Mouse (Mus musculus): ENCODE results near the gene Tcf7l2. TPM values are rescaled to one million over a fixed set of nuclear protein-coding genes. Genes with fewer than 3 reads are reported as not detected.

Gene Tcf7l2
- polyA plus RNA-seq, 2 experiments from 2014 or later: 2.4 to 3.5 TPM

GRCm38 (mm10) chr19:55836930-55837687 lies 95.5 kb downstream of the Tcf7l2 start:
- ATAC-seq: no peak

GRCm38 (mm10) chr19:55837924-55838323 lies 96.3 kb downstream of the Tcf7l2 start:
- ATAC-seq: no peak

DNA sequence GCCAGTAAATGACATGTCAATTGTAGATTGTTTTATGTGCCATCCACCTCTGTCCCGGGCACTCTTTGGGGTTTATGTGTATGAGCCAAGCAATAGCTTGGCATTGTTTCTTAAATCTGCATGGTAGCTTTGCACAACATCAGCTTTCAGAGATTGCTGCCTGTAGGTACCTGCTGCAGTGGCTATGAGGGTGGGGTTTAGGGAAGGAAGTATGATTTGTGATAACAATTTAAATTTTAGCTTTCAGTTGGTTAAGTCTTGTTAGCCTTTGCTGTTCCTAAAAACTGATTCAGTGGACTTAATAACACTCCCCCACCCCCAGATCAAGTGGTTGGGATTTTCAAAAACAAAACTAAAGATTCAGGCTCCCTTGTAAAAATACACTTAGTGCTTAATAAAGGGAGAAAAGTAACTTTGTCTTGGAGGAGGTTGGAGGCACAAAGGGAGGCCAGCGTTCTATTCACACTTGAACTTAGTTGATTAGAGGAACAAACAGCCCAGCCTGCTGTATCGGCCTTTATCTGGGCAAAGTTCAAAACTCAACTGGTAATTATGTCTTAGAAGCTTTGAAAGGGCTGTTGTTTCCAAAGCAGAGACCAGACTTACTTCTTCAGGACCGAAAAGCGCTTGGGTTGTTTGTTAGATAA lies 96.9 kb downstream of the Tcf7l2 start:
- no peak for ATAC-seq

GRCm38 (mm10) chr19:55839036-55839555 lies 97.5 kb downstream of the Tcf7l2 start:
- no peak for ATAC-seq

DNA sequence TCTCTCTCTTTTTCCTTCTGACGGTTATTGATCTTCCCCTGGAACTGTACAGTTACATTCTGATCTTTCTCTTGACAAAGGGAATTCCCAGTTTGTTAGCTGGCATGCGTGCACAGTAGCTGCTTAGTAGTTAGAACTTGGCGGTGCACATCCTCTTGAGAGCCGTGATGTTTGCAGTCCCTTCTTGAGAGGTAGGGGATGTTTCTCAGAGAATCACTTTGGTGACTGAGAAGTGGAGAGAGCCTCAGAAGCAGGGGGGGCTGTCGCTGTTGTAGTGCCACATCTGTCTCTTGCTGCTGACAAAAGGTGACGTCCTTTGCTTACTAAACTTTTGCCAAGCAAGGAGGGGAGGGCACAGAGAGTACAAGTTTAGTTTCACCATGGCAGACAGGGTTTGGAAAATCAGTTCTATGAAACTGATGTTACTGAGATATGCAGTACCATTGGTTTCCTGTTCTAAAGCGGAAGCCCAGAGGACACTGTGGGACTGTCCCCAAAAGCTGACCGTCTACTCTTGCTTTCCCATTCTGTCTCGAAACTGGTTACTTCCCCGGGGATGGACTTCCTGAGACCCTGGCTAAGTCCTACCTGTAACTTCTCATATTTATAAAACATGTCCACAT lies 99.0 kb downstream of the Tcf7l2 start:
- ATAC-seq: peak; percentile 61

DNA sequence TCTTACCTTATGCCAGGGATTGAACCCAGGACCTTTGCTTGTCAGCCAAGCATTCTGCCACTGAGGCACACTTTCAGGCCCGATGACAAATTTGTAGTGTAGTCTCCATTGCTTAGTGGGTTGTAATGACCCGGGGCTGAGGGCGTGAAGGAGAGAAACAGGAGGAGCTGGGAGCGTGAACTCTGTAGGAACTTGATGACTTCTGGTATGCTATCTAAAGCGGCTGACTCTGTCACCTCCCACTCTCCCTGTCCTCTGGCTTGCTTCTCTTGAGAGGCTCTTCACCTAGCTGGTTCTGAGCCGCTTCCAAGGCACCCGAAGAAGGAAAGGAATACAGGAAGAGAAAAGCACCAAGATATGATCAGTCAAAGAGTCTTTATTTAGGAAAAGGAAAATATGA lies 100.4 kb downstream of the Tcf7l2 start:
- no peak for ATAC-seq

DNA sequence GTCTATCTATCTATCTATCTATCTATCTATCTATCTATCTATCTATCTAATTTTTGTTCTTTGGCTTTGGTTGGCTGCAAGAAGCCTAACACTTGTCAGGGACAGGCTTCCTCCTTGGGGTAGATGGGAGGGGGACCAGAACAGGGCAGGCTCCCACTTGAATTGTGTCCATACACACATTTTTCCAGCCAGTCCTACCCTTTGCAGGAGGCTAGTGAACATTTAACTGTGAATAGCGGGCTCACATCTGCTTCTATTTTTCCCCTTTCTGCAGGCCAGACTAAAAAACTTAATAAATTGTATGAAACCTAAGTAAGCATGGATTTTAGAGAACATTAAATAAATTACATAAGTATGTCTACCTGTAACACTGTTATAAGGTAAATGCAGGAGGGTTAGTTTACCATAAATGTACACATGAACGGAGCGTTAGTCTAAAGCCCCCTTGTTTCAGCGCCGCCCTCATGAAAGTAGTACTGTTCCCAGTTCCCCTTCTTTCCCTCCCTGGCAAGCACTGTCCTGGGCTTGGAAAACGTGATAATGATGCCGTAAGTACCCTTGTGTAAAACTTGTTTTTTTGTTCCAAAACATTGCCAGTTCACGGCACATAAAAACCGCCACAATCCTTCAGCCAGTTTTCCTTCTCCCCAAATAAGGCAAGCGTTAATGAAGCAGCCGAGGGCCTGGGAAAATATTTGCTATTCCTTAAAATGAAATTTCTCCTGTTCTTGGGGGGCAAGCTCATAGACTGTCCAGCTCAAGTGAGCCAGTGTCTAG lies 101.7 kb downstream of the Tcf7l2 start:
- no peak for ATAC-seq

DNA sequence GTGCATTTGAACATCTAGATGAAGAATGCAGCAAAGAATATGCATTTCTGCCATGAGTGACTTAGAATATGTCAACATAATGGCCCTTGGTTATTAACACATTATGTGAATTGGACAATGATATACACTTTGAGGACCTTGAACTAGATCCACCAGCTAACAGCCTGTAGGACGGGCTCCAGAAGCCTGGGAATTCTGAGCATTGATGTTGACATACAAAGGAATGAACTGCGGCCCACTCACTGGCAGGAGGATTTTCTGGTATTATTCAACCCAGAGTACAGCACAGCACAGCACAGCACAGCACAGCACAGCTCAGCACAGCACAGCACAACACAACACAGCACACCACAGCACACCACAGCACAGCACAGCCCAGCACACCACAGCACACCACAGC lies 104.1 kb downstream of the Tcf7l2 start:
- ATAC-seq: no peak

GRCm38 (mm10) chr19:55846256-55846655 lies 104.6 kb downstream of the Tcf7l2 start:
- ATAC-seq: no peak

GRCm38 (mm10) chr19:55847043-55847442 lies 105.4 kb downstream of the Tcf7l2 start:
- no peak for ATAC-seq

DNA sequence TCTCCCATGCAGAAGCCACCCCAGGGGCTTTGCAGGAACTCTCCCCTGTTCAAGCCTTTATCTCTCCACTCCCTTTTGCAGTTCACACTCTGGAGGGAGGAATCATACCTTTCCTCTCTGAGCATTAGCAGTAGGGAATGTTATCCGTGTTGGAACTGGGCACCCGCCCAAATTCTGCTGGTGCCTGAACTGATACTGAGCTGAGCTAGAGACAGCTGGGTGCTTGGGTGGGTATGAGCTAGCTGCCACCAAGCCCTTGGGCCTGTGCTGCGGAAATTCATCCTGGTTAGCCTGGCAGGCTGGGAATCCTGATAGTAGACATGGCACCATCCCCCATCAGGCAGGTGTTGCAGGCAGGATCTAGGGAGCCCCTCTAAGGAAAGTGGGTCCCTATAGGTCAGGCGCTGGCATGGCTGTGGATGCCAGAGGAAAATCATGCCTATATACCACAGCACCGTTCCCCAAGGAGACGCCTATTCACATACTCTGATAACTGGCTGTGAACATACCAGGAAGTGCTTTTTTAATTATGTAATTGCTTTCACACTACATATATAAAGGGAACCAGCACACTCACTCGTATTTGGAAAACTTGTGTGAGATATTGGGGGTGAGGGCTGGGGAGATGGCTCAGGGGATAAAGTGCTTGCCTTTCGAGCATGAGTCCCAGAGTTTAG lies 108.9 kb downstream of the Tcf7l2 start:
- no peak for ATAC-seq

DNA sequence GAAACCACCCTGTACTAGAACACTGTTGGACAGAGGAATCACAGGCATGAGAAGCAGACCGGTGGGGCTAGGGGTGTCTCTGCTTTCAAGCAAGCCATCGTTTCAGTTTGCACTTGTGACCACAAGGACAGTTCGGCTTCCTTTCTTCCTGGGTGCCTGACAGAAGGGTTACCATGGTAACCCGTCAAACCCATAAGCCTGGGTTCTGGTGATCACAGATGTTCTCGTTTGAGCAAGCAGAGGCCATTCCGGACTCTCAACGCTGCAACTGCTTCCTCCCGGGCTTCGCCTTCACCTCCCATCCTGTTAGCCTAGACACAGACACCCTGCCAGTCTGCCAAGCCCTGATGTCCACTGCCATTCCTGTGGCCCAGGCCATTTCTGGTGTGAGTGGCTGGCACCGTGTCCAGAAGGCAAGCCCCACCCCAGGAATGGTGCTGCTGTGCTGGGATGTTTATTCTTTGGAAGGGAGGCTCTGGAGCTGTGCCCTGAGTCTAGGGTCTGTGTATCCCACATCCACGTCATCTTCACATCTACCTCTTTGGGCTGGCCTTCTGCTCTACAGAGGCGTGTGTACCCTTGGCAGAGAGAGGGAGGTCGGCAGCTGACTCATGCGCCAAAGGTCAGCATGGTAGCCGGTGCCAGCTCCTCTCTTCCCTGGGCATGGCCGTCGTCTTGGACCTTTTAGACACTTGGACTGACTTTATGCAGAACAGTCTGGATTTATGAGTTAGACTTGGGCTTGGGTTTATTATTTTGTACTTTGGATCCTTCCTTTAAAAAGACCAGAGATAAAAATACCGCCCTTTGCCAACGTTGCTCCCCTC lies 110.1 kb downstream of the Tcf7l2 start:
- no peak for ATAC-seq

GRCm38 (mm10) chr19:55854389-55854788 lies 112.8 kb downstream of the Tcf7l2 start:
- no peak for ATAC-seq

DNA sequence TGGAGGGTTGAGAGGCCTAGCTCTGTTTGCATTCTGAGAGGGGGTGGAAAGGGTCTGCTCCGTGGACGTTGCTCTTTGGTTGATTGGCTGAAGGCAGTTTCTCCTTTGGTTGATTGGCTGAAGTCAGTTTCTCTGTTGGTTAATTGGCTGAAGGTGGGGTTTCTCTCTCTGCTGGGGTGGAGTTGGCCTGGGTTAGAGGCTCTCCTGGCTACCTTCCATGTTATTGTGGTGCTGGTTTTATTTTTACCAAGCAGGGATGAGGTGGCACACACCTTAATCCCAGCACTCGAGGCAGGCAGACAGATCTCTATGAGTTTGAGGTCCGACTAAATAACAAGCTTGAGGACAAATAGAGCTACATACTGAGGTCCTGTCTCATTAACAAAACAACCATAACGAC lies 114.0 kb downstream of the Tcf7l2 start:
- ATAC-seq: no peak

DNA sequence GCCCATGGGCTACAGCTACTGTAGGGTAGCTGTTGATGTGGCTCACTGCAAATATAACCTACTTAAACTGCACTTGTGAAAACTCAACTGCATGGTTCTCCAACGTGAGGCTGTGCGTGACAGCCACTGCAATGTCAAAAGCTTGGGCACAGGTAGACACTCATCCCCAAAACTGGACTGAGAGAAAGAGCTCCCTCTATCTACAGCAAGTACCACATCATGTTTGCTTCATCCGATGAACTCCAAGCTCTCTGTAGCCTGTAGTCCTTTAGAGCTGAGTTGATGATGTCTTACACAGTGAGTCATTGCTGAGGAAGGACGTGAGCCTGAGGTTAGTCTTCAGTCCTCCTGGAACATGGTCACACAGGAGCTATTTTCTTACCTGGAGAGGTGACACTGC lies 115.7 kb downstream of the Tcf7l2 start:
- ATAC-seq: no peak

DNA sequence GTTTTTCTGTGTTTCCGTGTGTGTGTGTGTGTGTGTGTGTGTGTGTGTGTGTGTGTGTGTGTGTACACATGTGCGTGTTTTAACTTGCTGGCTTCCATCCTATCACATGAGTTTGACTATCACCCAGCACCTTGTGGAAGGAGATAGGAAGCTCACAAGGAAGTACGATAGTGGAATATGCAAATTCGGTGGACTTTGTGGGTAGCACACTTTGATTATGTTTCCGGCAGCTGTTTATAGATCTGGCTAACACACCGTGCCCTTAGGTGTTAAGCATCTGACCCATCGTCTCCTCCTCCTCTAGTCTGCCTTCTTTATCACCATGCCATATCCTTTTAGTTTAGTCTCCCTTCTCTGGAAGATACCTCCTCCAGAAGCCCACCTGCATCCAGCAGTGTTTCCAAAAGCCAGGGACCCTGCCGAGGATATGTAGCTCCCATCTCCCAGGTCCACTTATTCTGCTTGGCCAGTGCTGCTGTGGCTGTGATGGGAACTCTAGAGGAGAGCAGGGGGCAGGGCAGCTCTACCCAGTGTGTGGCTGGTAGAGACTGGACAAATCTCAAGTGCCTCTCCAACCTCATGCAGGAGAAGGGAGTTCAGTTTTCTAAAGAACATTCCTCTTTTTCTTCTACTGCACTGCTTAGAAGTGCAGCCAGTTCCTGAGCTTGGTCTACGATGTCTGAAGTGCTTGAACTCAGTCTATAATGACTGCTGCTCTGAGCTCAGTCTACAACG lies 118.6 kb downstream of the Tcf7l2 start:
- ATAC-seq: no peak

GRCm38 (mm10) chr19:55861746-55862145 lies 120.1 kb downstream of the Tcf7l2 start:
- ATAC-seq: no peak

GRCm38 (mm10) chr19:55862559-55862958 lies 120.9 kb downstream of the Tcf7l2 start:
- no peak for ATAC-seq

DNA sequence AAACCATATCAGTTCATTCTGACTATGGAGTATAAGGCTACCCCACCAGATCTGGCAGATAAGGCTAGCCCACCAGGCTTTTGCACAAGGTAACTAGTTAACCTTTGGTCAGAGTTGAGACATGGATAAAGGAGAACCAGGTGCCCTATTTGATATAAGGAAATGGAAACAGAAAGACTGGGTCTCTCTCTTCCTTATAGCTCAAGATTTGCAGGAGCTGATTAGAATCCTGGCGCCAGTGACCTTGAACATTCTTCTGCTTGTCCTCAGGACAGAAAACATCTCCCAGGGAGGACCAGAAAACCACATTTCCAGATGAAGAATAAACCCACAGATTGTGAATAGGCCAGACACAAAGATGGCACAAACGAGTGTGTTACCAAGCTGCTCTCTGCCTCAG lies 123.4 kb downstream of the Tcf7l2 start:
- no peak for ATAC-seq

DNA sequence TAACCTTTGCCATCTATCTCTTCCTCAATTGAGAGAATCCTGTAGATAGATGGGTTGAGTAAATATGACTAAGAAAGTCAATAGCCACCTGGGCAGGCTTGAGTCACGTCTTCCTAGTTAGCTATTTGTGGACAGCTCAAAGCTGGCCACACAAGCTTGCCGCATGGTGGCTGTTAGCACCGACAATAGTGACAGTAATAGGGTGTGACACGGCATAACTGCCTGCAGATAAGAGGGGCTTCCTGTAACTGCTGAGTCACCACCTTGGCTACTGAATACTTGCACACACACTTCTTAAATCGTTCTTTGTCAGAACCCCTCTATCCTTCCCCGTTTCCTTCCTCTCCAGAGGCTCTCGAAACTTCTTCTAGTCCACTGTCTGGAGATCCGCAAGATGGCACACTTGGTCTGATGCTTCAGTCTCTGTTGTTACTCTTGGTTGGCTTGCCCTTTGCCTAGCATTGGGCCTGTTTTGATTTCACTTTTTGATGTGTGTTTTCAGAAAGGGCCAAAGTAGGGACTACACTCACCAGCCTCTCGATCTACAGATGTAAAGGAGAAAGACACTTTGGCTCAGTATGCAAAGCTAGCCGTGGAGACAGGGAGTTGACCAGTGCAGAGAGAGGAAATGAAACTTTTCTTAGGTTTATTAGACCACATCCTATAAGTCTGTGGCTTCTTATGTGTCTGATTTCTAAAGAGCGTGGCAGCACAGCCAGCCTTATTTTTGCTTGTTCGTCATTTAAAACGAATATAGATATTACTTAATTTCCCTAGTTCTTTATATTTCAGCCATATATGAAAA lies 124.4 kb downstream of the Tcf7l2 start:
- ATAC-seq: no peak
